Mouse (Mus musculus) hematopoietic stem cell, adult 5-6 weeks (primary cell): Measurements from ENCODE around the gene Pdxk. TPM values are rescaled to one million over a fixed set of nuclear protein-coding genes. Genes with fewer than 3 reads are reported as not detected.
"Not testable (repeated sequence)": the region's sequence is repeated elsewhere in the genome, so short reads cannot be mapped to it uniquely, and the experiment has no call there.

ENCODE experiments used
- ATAC-seq, 2 experiments: fragments of 125-278 bp in 1 of 2; replicated peaks in 1 of 2; 2 replicates each; pipeline ENCODE4 v1.8.0; 2016 to 2017; ENCODE audit warnings: inconsistent platforms in 2 of 2, mild to moderate bottlenecking in 2 of 2, moderate number of reproducible peaks in 2 of 2, low read depth in 1 of 2, moderate TSS enrichment in 1 of 2; ENCODE audit not compliant: low FRiP score in 2 of 2, poor library complexity in 2 of 2, severe bottlenecking in 2 of 2, insufficient read depth in 1 of 2, low TSS enrichment in 1 of 2
- total RNA-seq: library from RNA; stranded (forward); fragments of 172-1452, 232-1000 nt; gene quantifications from 2 replicates; pipeline ENCODE4 v1.2.3, GENCODE M21; 2017

The Pdxk gene
- total RNA-seq: 12.3 and 17.1 TPM in 2 replicates

- peak; percentile 75 to 88 for ATAC-seq
These were observed at the start of gene Pdxk for GRCm38 (mm10) chr10:78464792-78465207. Gene Pdxk, minus strand, starts transcription at chr10:78464975.

GRCm38 (mm10) chr10:78502986-78503733 is 38.4 kb upstream of the Pdxk start:
- no peak for ATAC-seq

GRCm38 (mm10) chr10:78487431-78488086 is 22.8 kb upstream of the Pdxk start:
- peak; percentile 92 to 95 for ATAC-seq

- no peak for ATAC-seq
These were observed 22.1 kb upstream of the Pdxk start for GRCm38 (mm10) chr10:78486871-78487270.

- not testable (repeated sequence) for ATAC-seq
These were observed 20.6 kb upstream of the Pdxk start for GRCm38 (mm10) chr10:78485369-78485768.

GRCm38 (mm10) chr10:78481928-78482499 is 17.2 kb upstream of the Pdxk start:
- ATAC-seq: peak; percentile 83 to 85

GRCm38 (mm10) chr10:78480954-78481927 is 16.5 kb upstream of the Pdxk start:
- peak in 1 of 2 experiments; percentile 43; a peak in 1 of 4 replicates for ATAC-seq

- ATAC-seq: peak; percentile 90 to 94
These were observed 12.0 kb upstream of the Pdxk start for GRCm38 (mm10) chr10:78476821-78477220.

GRCm38 (mm10) chr10:78474759-78475158 is 10.0 kb upstream of the Pdxk start:
- ATAC-seq: no peak

- ATAC-seq: no peak
These were observed 8.7 kb upstream of the Pdxk start for GRCm38 (mm10) chr10:78473434-78473833.

GRCm38 (mm10) chr10:78472046-78472445 is 7.3 kb upstream of the Pdxk start:
- no peak for ATAC-seq

GRCm38 (mm10) chr10:78470582-78471313 is 6.0 kb upstream of the Pdxk start:
- ATAC-seq: no peak

GRCm38 (mm10) chr10:78467761-78468310 is 3.1 kb upstream of the Pdxk start:
- no peak for ATAC-seq

- ATAC-seq: no peak
These were observed 1.9 kb upstream of the Pdxk start for GRCm38 (mm10) chr10:78466647-78467046.

GRCm38 (mm10) chr10:78465472-78465871 is 697 bp upstream of the Pdxk start:
- ATAC-seq: peak; percentile 57 to 69

GRCm38 (mm10) chr10:78464201-78464791 is 479 bp downstream of the Pdxk start:
- peak in 1 of 2 experiments; percentile 7; a peak in 1 of 4 replicates for ATAC-seq
